In genomic region chr4:133257798-133258408, GRCm38 (mm10) we compare ENCODE assay signal across 23 mouse cellular contexts. TPM values are rescaled to one million over a fixed set of nuclear protein-coding genes. Genes with fewer than 3 reads are reported as not detected.
DNase-seq lines count a peak whose midpoint lies in the region; ATAC-seq and TF ChIP-seq lines count a peak whose summit lies in the region.
"Had no signal": no experiment of that assay in that cellular context is flagged by ENCODE, and none has a peak within 500 bp of the region (broad histone marks: within the 10 kb centered on the region; RNA-seq: fewer than 3 reads in every experiment).

No protein-coding gene starts in this region.

- no peak for TF ChIP-seq CTCF in liver, adult 2 months (IDR thresholded peaks at IDR 0.05; ENCODE audit: low read depth, low read length)
- TF ChIP-seq CTCF in E14TG2a.4 (conservative IDR thresholded peaks at IDR 0.05; ENCODE audit: low read length) = no peak

- no peak overlapping the region for H3K4me3 ChIP-seq in liver, adult 2 months (ENCODE audit: insufficient read depth, low read depth, low read length)
- peak overlapping the region; percentile 69 for H3K4me3 ChIP-seq in E14TG2a.4 (replicated peaks; ENCODE audit: low read length)
- no peak overlapping the region for H3K4me3 ChIP-seq in intestine, embryonic 15.5 days (replicated peaks)
- H3K4me3 ChIP-seq in stomach, embryonic 15.5 days (replicated peaks) = no peak overlapping the region
- H3K4me3 ChIP-seq in forebrain, embryonic 15.5 days = no peak overlapping the region
- H3K4me3 ChIP-seq: hindbrain, embryonic 13.5 days; layer of hippocampus, adult 2 months; midbrain, embryonic 15.5 days; myocyte had no signal

- peak overlapping the region; percentile 51; the same call in 1 of the 2 replicates for H3K4me2 ChIP-seq in intestine, embryonic 15.5 days (replicated peaks)
- peak overlapping the region; percentile 3; the same call in 1 of the 2 replicates for H3K4me2 ChIP-seq in stomach, embryonic 15.5 days
- H3K4me2 ChIP-seq in forebrain, embryonic 15.5 days (replicated peaks) = no peak overlapping the region
- H3K4me2 ChIP-seq: hindbrain, embryonic 13.5 days; midbrain, embryonic 15.5 days had no signal

- WGBS in liver, adult 2 months = 33% methylated on average over 12 of the region's 12 CpGs
- 65% methylated on average over 12 of the region's 12 CpGs for WGBS in intestine, embryonic 15.5 days
- WGBS in stomach, embryonic 15.5 days = 60% methylated on average over 12 of the region's 12 CpGs
- WGBS in forebrain, embryonic 15.5 days = 80% methylated on average over 12 of the region's 12 CpGs

- no peak overlapping the region for H3K9ac ChIP-seq in liver, adult 2 months (ENCODE audit: low read depth, low read length)
- H3K9ac ChIP-seq in intestine, embryonic 15.5 days = no peak overlapping the region
- no peak overlapping the region for H3K9ac ChIP-seq in stomach, embryonic 15.5 days
- H3K9ac ChIP-seq in forebrain, embryonic 15.5 days (replicated peaks) = no peak overlapping the region
- H3K9ac ChIP-seq: embryonic facial prominence, embryonic 12.5 days; hindbrain, embryonic 13.5 days; liver, embryonic 14.5 days; midbrain, embryonic 15.5 days had no signal

- H3K27ac ChIP-seq in liver, adult 2 months (replicated peaks; ENCODE audit: insufficient read depth, low read depth, low read length) = peak overlapping the region; percentile 58
- H3K27ac ChIP-seq in intestine, embryonic 15.5 days = no peak overlapping the region
- peak overlapping the region; percentile 68 for H3K27ac ChIP-seq in stomach, embryonic 15.5 days
- H3K27ac ChIP-seq in forebrain, embryonic 15.5 days (replicated peaks) = no peak overlapping the region
- H3K27ac ChIP-seq: embryonic facial prominence, embryonic 12.5 days; hindbrain, embryonic 13.5 days; layer of hippocampus, adult 2 months; liver, embryonic 14.5 days; midbrain, embryonic 15.5 days had no signal

- peak; percentile 81 for DNase-seq in liver, adult 2 months (ENCODE audit: extremely low read depth, low read depth, low spot score)
- no peak for DNase-seq in liver
- no peak for DNase-seq in right cerebral cortex, adult 2 months (ENCODE audit: low spot score in 2 of 2)
- DNase-seq in spleen, postnatal 4 days (ENCODE audit: low spot score in 2 of 2) = no peak
- DNase-seq: adrenal gland, adult 2 months; cerebellum, adult 9-10 months; thymus, postnatal 14 days had no signal

- H3K4me1 ChIP-seq in liver, adult 2 months (ENCODE audit: control insufficient read depth, insufficient read depth, low read length) = peaks cover 9% of the 10 kb centered on the region; the same call in 1 of the 2 replicates
- H3K4me1 ChIP-seq in E14TG2a.4 (replicated peaks; ENCODE audit: low read depth, low read length) = peaks cover 53% of the 10 kb centered on the region
- H3K4me1 ChIP-seq in intestine, embryonic 15.5 days (replicated peaks) = peaks cover 13% of the 10 kb centered on the region
- peaks cover 9% of the 10 kb centered on the region; the same call in 1 of the 2 replicates for H3K4me1 ChIP-seq in stomach, embryonic 15.5 days
- no peaks in the 10 kb centered on the region for H3K4me1 ChIP-seq in forebrain, embryonic 15.5 days
- H3K4me1 ChIP-seq: hindbrain, embryonic 13.5 days; midbrain, embryonic 15.5 days had no signal

- H3K27me3 ChIP-seq in liver, adult 2 months (ENCODE audit: control insufficient read depth, insufficient read depth, low read length) = no peaks in the 10 kb centered on the region
- H3K27me3 ChIP-seq in E14TG2a.4 (ENCODE audit: insufficient read depth, low read length) = peaks cover 50% of the 10 kb centered on the region
- peaks cover 12% of the 10 kb centered on the region for H3K27me3 ChIP-seq in intestine, embryonic 15.5 days (replicated peaks)
- H3K27me3 ChIP-seq in stomach, embryonic 15.5 days (replicated peaks) = peaks cover 7% of the 10 kb centered on the region
- peaks cover 11% of the 10 kb centered on the region for H3K27me3 ChIP-seq in forebrain, embryonic 15.5 days
- H3K27me3 ChIP-seq: CH12.LX had no signal

- TF ChIP-seq POLR2A in liver, adult 2 months (IDR thresholded peaks at IDR 0.05; ENCODE audit: extremely low read depth, insufficient read depth, low read length) = no peak

- H3K79me2 ChIP-seq in liver, adult 2 months (ENCODE audit: control insufficient read depth, insufficient read depth, low read length) = no peaks in the 10 kb centered on the region

- peak; percentile 73 for ATAC-seq in intestine, embryonic 15.5 days
- peak; percentile 67 for ATAC-seq in stomach, embryonic 15.5 days (ENCODE audit: insufficient read depth, low FRiP score, low read depth)
- no peak for ATAC-seq in forebrain, embryonic 15.5 days (replicated peaks)
- ATAC-seq: forebrain, embryonic 16.5 days; inflammation-experienced regulatory T-cells, adult 6 months; midbrain, embryonic 15.5 days had no signal

- no peaks in the 10 kb centered on the region for H3K9me3 ChIP-seq in E14TG2a.4 (ENCODE audit: low read length)
- no peaks in the 10 kb centered on the region for H3K9me3 ChIP-seq in intestine, embryonic 15.5 days
- H3K9me3 ChIP-seq in stomach, embryonic 15.5 days = no peaks in the 10 kb centered on the region
- no peaks in the 10 kb centered on the region for H3K9me3 ChIP-seq in forebrain, embryonic 15.5 days
- H3K9me3 ChIP-seq: embryonic facial prominence, embryonic 12.5 days; hindbrain, embryonic 13.5 days; midbrain, embryonic 15.5 days had no signal

- no peaks in the 10 kb centered on the region for H3K36me3 ChIP-seq in liver, adult 2 months (ENCODE audit: control insufficient read depth, insufficient read depth, low read length)
- H3K36me3 ChIP-seq in E14TG2a.4 (ENCODE audit: insufficient read depth, low read length) = 0 out of 2 replicates have a peak, but pooled peaks cover 3% of the 10 kb centered on the region
- H3K36me3 ChIP-seq in intestine, embryonic 15.5 days = no peaks in the 10 kb centered on the region
- no peaks in the 10 kb centered on the region for H3K36me3 ChIP-seq in stomach, embryonic 15.5 days
- no peaks in the 10 kb centered on the region for H3K36me3 ChIP-seq in forebrain, embryonic 15.5 days
- H3K36me3 ChIP-seq: midbrain, embryonic 15.5 days had no signal

RNA-seq across cellular contexts. Expression of gene Sytl1, which starts 5.0 kb away (rescaled TPM):
- total RNA-seq in liver, adult 2 months (2014; rRNA removed) = 4.2 and 5.1 TPM in 2 replicates
- polyA plus RNA-seq in liver, adult 2 months (2012; rRNA removed) = 2.9 and 5.3 TPM in 2 replicates
- 2.7 and 3.0 TPM in 2 replicates for polyA plus RNA-seq in intestine, embryonic 15.5 days (2015; fragmentation: Nextera tagmentation; extraction: Ambion mirVana)
- polyA plus RNA-seq in stomach, embryonic 15.5 days (2015; fragmentation: Nextera tagmentation; extraction: Ambion mirVana) = 17.0 and 29.0 TPM in 2 replicates
- polyA plus RNA-seq in forebrain, embryonic 15.5 days (2015; fragmentation: Nextera tagmentation; extraction: Ambion mirVana) = 0.29 and 0.61 TPM in 2 replicates

RNA-seq across cellular contexts. Expression of gene Map3k6, which starts 17.3 kb away (rescaled TPM):
- total RNA-seq in liver, adult 2 months (2014; rRNA removed) = 0.94 and 1.3 TPM in 2 replicates
- polyA plus RNA-seq in liver, adult 2 months (2012; rRNA removed) = 0.76 and 0.80 TPM in 2 replicates
- 3.0 and 3.2 TPM in 2 replicates for polyA plus RNA-seq in intestine, embryonic 15.5 days (2015; fragmentation: Nextera tagmentation; extraction: Ambion mirVana)
- 5.0 and 8.6 TPM in 2 replicates for polyA plus RNA-seq in stomach, embryonic 15.5 days (2015; fragmentation: Nextera tagmentation; extraction: Ambion mirVana)
- 1.7 and 1.8 TPM in 2 replicates for polyA plus RNA-seq in forebrain, embryonic 15.5 days (2015; fragmentation: Nextera tagmentation; extraction: Ambion mirVana)

RNA-seq across cellular contexts. Expression of gene Tmem222, which starts 19.7 kb away (rescaled TPM):
- 22.7 and 29.7 TPM in 2 replicates for total RNA-seq in liver, adult 2 months (2014; rRNA removed)
- 45.4 and 57.0 TPM in 2 replicates for polyA plus RNA-seq in liver, adult 2 months (2012; rRNA removed)
- 68.7 and 72.2 TPM in 2 replicates for polyA plus RNA-seq in intestine, embryonic 15.5 days (2015; fragmentation: Nextera tagmentation; extraction: Ambion mirVana)
- polyA plus RNA-seq in stomach, embryonic 15.5 days (2015; fragmentation: Nextera tagmentation; extraction: Ambion mirVana) = 73.6 and 74.2 TPM in 2 replicates
- polyA plus RNA-seq in forebrain, embryonic 15.5 days (2015; fragmentation: Nextera tagmentation; extraction: Ambion mirVana) = 107 and 112 TPM in 2 replicates

RNA-seq across cellular contexts. Expression of gene Gpr3, which starts 45.6 kb away (rescaled TPM):
- not detected in 2 replicates for total RNA-seq in liver, adult 2 months (2014; rRNA removed)
- polyA plus RNA-seq in liver, adult 2 months (2012; rRNA removed) = 0.07 TPM in 1 of 2 replicates, not detected in the other
- 0.06 and 0.14 TPM in 2 replicates for polyA plus RNA-seq in intestine, embryonic 15.5 days (2015; fragmentation: Nextera tagmentation; extraction: Ambion mirVana)
- polyA plus RNA-seq in stomach, embryonic 15.5 days (2015; fragmentation: Nextera tagmentation; extraction: Ambion mirVana) = 0.13 and 0.23 TPM in 2 replicates
- 0.48 and 0.55 TPM in 2 replicates for polyA plus RNA-seq in forebrain, embryonic 15.5 days (2015; fragmentation: Nextera tagmentation; extraction: Ambion mirVana)
- total RNA-seq: common myeloid progenitor, adult 5-6 weeks; gastrocnemius, postnatal 4 days; megakaryocyte-erythroid progenitor cell, adult 5-6 weeks had no signal
- polyA plus RNA-seq: embryonic facial prominence, embryonic 12.5 days; inflammation-experienced regulatory T-cells, adult 6 months; liver, embryonic 14.5 days had no signal

RNA-seq across cellular contexts. Expression of gene Cd164l2, which starts 46.0 kb away (rescaled TPM):
- not detected in 2 replicates for total RNA-seq in liver, adult 2 months (2014; rRNA removed)
- polyA plus RNA-seq in liver, adult 2 months (2012; rRNA removed) = not detected in 2 replicates
- 2.7 and 2.8 TPM in 2 replicates for polyA plus RNA-seq in intestine, embryonic 15.5 days (2015; fragmentation: Nextera tagmentation; extraction: Ambion mirVana)
- 6.8 and 7.8 TPM in 2 replicates for polyA plus RNA-seq in stomach, embryonic 15.5 days (2015; fragmentation: Nextera tagmentation; extraction: Ambion mirVana)
- 0.38 and 0.87 TPM in 2 replicates for polyA plus RNA-seq in forebrain, embryonic 15.5 days (2015; fragmentation: Nextera tagmentation; extraction: Ambion mirVana)
- total RNA-seq: CH12.LX; common myeloid progenitor, adult 5-6 weeks; megakaryocyte-erythroid progenitor cell, adult 5-6 weeks had no signal
- polyA plus RNA-seq: inflammation-experienced regulatory T-cells, adult 6 months had no signal

Comparison
In these comparisons a context has a peak if more than half of its experiments do, and no peak if none do; other contexts are left out.
1. H3K27ac ChIP-seq: peak in liver, adult 2 months (single experiment) and stomach, embryonic 15.5 days (single experiment); none in intestine, embryonic 15.5 days (single experiment) and forebrain, embryonic 15.5 days (single experiment).